Mouse (Mus musculus): Measurements from ENCODE around the gene Clip2.
"Not testable (repeated sequence)": the region's sequence is repeated elsewhere in the genome, so short reads cannot be mapped to it uniquely, and the experiment has no call there.

Clip2 gene

GRCm38 (mm10) chr5:134460546-134460945, 91.7 kb downstream of the Clip2 start:
- DNase-seq (ENCODE audit: low spot score) = no peak

DNA sequence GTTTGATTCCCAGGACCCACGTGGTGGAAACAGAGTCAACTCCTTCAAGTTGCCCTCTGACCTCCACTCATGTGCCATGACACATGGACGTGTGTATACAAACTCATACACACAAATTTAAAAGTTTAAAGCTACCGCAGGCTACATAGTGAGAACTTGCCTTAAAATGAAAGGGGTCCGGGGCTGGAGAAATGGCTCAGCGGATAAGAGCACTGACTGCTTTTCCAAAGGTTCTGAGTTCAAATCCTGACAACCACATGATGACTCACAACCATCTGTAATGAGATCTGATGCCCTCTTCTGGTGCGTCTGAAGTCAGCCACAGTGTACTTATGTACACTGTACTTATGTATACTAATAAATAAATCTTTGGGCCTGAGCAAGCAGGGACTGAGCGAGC, 93.1 kb downstream of the Clip2 start:
- no peak for DNase-seq (ENCODE audit: low spot score)

GRCm38 (mm10) chr5:134458416-134458815, 93.8 kb downstream of the Clip2 start:
- DNase-seq (ENCODE audit: low spot score) = no peak

GRCm38 (mm10) chr5:134457371-134457770, 94.9 kb downstream of the Clip2 start:
- no peak for DNase-seq (ENCODE audit: low spot score)

- peak; percentile 75 for DNase-seq (ENCODE audit: low spot score)
Observed at GRCm38 (mm10) chr5:134456503-134456962, 95.7 kb downstream of the Clip2 start, which contains the start of gene Gtf2ird1. Gtf2ird1 (minus strand) TSS chr5:134456716.

GRCm38 (mm10) chr5:134455914-134456423, 96.3 kb downstream of the Clip2 start:
- DNase-seq (ENCODE audit: low spot score) = peak; percentile 46

GRCm38 (mm10) chr5:134455186-134455895, 96.9 kb downstream of the Clip2 start:
- no peak for DNase-seq (ENCODE audit: low spot score)

DNA sequence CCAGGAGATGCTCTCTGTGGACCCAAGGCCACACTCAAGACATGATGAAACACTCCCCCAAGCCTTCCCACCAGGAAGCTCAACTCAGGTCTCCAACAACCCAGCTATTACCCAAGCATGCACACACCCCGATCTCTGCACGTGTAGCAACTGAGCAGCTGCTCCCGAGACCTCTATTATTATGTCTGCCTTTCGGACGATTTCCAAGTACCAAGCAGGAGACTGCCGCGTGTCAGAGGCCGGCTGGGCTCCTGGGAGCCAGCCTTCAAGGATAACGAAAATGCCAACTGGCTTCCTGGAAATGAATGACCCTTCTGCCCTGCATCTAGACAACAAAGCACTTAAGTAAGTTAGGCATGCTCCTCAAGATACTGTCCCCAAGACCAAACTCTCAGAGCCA, 97.8 kb downstream of the Clip2 start:
- no peak for DNase-seq (ENCODE audit: low spot score)

DNA sequence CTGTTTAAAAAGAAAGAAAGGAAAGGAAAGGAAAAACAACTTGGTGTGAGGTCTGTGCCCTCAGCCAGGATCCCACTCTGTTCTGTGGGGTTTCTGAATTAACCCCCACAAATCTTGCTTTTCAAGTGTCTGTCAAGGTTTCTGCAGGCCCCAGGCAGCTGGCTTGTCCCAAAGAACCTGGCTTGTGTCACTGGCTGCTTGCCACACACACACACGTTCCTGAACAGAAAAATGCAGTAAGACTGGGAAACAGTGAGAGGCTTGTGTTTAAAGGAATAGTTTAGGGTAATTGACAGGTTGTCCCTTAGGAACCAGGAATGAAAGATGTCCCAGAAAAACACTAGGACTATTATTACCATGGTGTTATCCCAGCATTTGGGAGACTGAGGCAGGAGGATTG, 98.7 kb downstream of the Clip2 start:
- DNase-seq (ENCODE audit: low spot score) = no peak

DNA sequence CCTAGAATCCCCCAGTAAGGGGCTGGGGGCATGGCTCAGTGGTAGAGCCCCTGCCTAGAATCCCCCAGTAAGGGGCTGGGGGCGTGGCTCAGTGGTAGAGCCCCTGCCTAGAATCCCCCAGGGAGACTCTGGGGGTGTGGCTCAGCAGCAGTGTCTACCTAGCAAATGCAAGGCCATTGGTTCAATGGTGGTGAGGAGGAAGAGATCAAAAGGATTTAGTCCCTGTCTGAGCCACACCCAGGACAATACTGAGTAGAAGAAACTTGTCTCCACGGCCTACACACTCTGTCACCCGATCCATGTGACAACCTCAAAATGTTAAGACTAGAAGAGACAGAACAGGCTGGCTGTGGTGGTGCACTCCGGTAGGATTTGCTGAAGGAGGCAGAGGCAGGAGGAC, 105.5 kb downstream of the Clip2 start:
- not testable (repeated sequence) for DNase-seq (ENCODE audit: low spot score)

DNA sequence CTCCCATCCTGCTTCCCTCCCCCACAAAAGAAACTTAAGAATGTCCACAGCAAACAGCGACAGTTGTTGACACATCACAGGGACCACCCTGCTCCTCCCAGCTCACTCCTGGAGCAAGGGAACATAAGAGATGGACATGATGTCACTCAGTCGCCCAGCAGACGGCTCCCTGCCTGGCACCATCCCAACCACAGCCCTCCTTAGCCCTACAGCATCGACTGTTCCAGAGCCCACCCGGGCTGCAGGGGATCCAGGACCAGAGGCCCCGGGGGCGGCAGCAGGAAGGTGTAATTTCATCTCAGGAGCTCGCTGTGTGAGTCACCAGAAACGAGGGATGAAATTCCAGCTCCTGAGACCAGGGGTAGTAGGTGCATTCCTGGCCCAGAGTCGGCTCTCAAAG, 106.3 kb downstream of the Clip2 start:
- no peak for DNase-seq (ENCODE audit: low spot score)

DNA sequence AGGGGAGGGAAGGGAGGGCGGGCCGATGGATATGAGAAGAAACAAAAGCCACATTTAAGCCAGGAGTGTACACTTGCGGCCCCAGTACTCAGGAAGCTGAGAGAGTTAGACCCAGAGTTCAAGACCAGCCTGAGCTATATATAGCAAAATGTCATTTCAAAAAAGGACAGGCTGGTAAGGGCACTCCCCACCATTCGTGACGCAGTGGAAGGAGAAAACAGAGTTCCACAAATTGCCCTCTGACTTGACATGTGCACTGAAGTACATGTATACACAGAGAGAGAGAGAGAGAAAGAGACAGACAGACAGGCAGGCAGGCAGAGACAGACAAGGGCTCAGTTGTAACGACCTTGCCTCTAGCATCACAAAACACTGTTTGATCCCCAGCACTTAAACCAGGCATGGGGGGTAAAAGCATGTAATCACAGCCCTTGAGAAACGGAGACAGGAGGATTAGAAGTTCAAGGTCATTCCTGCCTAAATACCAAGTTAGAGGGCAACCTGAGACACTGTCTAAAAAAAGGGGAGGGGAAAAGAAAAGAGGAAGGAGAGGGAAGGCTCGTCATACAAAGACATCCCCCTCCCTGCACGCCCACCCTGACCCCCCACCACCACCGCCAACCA, 106.9 kb downstream of the Clip2 start:
- no peak for DNase-seq (ENCODE audit: low spot score)

- no peak for DNase-seq (ENCODE audit: low spot score)
Observed at GRCm38 (mm10) chr5:134444473-134444872, 107.8 kb downstream of the Clip2 start.

GRCm38 (mm10) chr5:134442066-134442465, 110.2 kb downstream of the Clip2 start:
- no peak for DNase-seq (ENCODE audit: low spot score)

DNA sequence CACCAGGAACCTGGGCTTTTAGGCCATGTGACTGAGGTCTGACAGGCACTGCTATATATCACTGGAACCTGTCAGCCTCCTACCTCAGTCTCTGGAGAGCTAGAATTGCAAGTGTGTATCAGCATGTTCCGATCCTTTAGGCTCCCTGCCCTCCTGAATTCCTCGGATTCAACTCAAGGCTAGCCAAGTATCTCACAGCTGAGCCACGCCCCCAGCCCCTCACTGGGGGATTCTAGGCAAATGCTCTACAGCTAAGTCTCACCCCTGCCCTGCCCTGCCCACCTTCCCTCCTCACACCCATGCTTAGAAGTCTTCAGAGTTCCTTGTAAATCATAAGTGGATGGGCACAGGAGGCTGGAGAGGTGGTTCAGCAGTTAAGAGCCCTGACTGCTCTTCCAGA, 111.1 kb downstream of the Clip2 start:
- no peak for DNase-seq (ENCODE audit: low spot score)

GRCm38 (mm10) chr5:134440098-134440497, 112.1 kb downstream of the Clip2 start:
- DNase-seq (ENCODE audit: low spot score) = peak; percentile 64

DNA sequence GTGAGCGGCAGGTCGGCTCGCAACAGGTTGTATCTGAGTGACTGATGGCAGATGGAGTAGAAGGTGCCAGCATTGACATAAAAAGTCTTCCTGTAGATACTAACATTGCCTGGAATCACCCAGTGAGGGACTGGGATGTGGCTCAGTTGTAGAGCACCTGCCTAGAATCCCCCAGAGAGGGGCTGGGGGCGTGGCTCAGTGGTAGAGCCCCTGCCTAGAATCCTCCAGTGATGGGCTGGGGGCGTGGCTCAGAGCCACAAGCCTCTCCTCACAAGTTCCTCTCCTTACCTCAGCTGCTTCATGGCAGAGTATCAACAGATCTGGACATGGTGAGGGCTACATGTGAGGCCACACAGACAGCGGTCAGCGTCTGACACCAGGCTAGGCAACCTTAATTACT, 112.8 kb downstream of the Clip2 start:
- DNase-seq (ENCODE audit: low spot score) = no peak

All from lung, postnatal 25 days (tissue).